Mouse (Mus musculus) ovary, postnatal 36 days (tissue): Measurements from ENCODE around the gene Lhfpl4.

Source experiments
- DNase-seq: peaks from one replicate; pipeline ENCODE4 v3.0.0; 2022; ENCODE audit warnings: low spot score, mixed read lengths

Gene Lhfpl4

DNA sequence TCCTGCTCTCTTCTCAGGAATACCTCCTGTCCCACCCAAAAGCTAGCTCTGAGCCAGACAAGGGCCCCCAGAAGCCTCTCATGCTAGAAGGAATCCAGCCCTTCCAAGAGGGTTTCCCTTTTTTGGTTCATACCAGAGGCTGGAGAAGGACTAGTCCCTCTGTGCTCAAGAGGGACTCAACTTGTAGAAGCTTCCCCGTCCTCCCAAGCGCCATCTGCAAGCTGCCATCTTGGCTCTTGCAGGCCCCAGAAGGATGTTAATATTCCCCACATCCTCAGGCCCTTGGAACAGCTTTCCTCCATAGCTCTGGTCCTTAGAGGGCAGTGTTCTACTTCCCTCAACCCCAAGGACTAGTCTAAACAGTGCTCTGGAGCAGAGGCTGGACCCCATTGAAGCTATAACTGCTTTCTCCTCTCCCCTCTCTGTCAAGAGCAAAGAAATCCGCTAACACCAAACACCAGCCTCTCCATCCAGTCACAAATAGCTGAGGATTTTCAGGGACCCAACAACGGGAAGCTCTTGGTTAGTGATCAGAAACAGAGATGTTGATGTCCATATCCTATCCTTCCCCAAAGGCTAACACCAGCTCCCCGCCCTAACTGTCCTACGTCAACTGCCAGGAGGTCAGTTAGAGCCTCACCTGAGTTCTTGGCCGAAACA lies 26.7 kb downstream of the Lhfpl4 start:
- DNase-seq: no peak

DNA sequence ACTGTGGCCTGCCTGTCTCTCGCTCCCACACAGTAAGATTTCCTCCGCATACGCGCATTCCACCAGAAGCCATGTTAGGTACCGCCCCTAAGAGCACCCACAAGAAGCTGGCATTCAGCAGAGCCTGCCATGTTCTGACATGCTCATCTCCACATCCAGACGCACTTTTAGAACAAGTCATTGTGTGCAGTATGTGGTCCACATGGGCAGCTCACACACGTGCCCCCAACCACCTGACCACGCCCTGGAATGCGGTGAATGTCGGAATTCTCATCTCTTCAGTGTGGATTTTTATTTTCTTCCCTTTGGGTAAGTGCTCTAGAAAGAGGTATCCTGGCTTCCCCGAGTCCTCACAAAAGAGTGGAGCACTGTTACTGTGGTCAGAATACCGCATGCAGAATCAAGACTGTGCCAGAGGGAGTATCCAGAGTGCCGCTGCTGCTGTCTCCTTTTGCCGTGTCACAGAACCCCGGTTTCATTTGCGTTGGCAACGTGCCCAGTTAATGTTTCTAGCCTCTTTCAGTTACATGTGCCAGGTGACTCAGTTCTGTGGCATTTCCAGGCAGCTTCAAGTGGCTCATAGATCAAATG lies 28.4 kb downstream of the Lhfpl4 start:
- DNase-seq: peak; percentile 43

DNA sequence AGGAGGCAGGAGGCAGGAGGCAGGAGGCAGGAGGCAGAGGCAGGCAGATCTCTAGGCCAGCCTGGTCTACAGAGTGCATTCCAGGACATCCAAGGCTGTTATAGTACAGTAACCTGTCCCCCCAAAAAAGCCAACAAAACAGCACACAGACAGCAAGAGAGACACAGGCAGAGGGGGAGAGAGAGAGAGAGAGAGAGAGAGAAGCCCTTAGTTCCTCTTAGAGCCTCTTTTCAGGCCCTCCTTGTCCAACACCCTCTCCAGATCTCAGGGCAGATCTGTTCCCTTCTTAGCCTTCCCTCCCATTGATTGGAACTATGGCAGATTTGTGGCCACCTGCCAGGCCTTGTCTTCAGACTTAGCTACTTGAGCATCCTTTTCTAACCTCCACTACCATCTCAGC lies 31.7 kb downstream of the Lhfpl4 start:
- no peak for DNase-seq

DNA sequence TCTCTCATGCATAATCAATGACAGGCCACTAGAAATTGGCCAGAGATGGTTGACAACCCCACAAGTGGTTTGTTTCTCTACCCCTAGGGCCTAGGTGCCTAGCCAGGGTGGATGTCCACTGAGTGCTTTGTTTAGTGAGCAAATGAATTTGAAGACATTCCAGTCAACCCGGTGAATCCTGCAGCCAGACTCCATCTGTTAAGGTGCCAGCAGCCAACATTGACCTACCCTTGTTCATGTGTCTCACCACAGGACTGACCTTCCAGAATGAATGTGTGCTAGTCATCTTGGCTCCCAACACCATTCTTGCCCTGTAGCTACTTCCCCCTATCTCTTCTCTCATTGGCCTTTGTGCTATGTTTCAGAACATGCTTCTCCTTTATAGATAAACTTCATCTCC lies 33.2 kb downstream of the Lhfpl4 start:
- DNase-seq: no peak

DNA sequence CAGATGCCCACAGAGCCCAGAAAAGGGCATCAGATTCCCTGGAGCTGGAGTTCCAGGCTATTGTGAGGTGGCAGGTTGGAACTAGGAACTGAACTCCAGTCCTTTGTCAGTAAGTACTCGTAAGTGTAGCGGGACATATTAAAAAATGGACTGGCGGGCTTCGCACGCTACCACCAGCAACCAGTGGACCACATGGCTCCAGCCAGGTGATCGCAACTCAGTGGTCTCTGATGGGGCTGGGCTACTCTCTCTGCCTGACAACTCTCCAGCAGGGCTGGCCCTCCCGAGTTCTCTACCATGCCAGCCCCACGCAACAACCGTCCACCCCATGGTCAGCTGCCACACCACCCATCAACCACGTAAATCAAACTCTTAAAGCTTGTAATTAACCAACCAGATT lies 35.1 kb downstream of the Lhfpl4 start:
- DNase-seq: no peak

GRCm38 (mm10) chr6:113156064-113156463 lies 39.1 kb downstream of the Lhfpl4 start:
- no peak for DNase-seq

GRCm38 (mm10) chr6:113154886-113155285 lies 40.3 kb downstream of the Lhfpl4 start:
- DNase-seq: no peak

DNA sequence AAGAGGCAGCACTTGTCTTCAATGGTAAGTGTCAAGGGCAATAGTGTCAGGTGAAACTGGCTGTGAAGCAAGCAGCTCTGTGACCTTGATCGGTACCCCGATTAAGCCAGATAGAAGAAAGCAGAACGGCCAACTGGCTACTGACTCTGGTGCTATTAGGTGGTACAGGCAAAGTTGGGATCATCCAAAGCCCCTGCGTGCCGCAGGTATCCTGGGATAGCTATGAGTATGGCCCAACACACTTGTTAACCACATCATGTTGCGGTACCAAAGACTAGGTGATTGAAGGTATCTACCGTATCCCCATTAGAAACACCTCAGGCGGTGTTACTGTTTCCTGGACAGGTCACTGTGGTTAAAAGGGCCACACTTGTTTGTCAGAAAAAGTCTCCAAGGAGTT lies 41.1 kb downstream of the Lhfpl4 start:
- DNase-seq: no peak

DNA sequence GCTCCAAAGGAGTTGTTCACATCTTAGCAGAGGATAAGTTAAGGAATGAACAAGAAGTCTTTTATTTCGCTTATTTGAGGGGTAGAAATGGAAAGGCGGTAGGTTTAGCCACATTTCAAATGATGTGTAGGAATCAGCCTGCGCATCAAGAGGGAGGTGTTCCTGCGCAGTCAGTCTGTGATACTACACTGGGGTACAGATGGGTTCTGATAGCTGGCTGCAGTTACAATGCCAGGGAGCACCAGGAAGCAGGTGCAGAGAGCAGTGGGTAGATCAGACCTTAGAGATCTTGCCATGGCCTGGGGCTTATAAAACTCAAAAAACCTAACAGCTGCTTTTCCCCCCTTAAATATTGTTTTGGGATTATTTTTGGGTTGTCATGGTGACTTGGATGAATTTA lies 49.9 kb downstream of the Lhfpl4 start:
- DNase-seq: no peak

- DNase-seq: no peak
These were observed 50.4 kb downstream of the Lhfpl4 start for GRCm38 (mm10) chr6:113144764-113145163.

DNA sequence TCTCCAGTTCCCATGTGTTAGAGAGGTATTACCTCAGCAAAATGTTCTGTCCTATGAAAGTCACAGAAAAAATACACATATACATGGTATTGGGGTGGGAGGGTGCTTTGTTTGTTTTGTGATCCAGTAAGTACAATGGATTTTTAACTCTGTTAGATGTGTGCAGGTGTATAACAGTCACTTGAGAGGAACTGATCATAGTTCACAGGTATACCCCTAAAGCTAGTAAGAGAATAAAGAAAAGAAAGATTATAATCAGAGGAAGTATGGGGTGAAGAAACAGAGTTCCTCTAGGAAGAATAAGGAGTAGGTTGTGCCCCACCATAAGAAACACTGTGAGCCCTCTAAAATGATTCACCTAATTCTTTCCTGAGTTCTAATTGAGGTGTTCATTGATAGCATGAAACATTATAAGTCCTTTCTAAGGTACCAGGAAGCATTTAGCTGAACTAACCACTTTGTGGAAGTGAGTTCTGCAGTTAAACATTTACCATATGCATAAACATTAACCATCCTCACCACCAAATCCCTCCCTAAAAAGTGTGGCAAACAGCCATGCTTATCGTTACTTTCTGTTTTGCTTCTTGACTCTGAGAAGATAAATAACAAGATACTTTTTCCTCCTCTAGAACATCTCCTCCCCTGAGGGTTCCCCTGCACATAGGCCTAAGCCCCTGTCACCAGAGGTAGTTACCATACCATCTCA lies 53.6 kb downstream of the Lhfpl4 start:
- DNase-seq: no peak

DNA sequence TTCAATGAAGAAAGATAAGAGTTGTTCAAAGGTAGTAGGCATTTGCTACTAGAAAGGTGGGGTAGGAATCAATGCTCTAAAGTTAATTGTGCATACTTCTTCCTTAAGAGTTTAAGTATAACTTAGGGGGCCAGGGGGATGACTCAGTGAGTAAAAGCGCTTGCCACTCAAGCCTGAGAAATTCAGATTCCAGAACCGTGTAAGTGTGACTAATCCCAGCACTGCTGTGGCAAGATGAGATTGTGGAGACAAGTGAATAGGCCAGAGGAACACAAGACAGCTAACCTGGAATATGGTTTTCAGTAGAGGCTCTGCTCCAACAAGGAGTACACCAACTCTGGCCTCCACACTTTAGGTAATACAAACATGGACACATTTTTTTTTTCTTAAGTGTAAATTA lies 61.8 kb downstream of the Lhfpl4 start:
- DNase-seq: no peak

DNA sequence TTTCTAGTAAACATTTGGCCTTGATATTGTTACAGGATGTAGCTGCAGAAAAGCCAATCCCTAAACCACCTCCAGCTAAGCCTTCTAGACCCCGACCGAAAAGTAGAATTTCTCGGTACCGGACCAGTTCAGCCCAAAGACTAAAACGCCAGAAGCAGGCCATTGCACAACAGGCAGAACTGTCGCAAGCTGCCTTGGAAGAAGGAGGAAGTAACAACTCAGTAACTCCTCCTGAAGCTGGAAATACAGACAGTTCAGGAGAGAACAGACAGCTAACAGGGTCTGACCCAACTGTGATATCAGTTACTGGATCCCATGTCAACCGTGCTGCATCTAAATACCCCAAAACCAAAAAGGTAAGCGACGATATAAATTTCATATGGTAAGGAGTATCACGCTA lies 74.4 kb downstream of the Lhfpl4 start:
- DNase-seq: no peak
